In genomic region chr12:29884376-29884775, GRCm38 (mm10) we compare ENCODE assay signal across 11 mouse cellular contexts. TPM values are rescaled to one million over a fixed set of nuclear protein-coding genes. Genes with fewer than 3 reads are reported as not detected.
DNase-seq lines count a peak whose midpoint lies in the region; ATAC-seq lines count a peak whose summit lies in the region.
"Had no signal": no experiment of that assay in that cellular context is flagged by ENCODE, and none has a peak within 500 bp of the region (broad histone marks: within the 10 kb centered on the region; RNA-seq: fewer than 3 reads in every experiment).

No protein-coding gene starts in this region.

- ATAC-seq in neural tube, embryonic 13.5 days (ENCODE audit: low read depth) = no peak
- ATAC-seq: lung, postnatal 0 days had no signal

- no peak overlapping the region for H3K9ac ChIP-seq in neural tube, embryonic 13.5 days

- no peaks in the 10 kb centered on the region for H3K27me3 ChIP-seq in neural tube, embryonic 13.5 days

- WGBS in neural tube, embryonic 13.5 days = 69% methylated on average over 5 of the region's 5 CpGs

- H3K4me1 ChIP-seq in neural tube, embryonic 13.5 days (replicated peaks) = peaks cover 48% of the 10 kb centered on the region

- H3K4me3 ChIP-seq in neural tube, embryonic 13.5 days = no peak overlapping the region

- no peak overlapping the region for H3K4me2 ChIP-seq in neural tube, embryonic 13.5 days

- intact Hi-C loops in left cerebral cortex, postnatal 36 days (cut with DNase I) = no loop called here

- no peaks in the 10 kb centered on the region for H3K9me3 ChIP-seq in neural tube, embryonic 13.5 days

- no peak for DNase-seq in neural tube, embryonic 10.5 days (ENCODE audit: extremely low spot score, low spot score)
- DNase-seq in frontal cortex, postnatal 36 days (ENCODE audit: low spot score in 2 of 2) = peak; percentile 74 to 80
- DNase-seq in left cerebral cortex, postnatal 36 days (ENCODE audit: low spot score in 2 of 2) = peak; percentile 66 to 68
- DNase-seq in heart, adult 8-10 months (ENCODE audit: low spot score) = no peak
- DNase-seq in testis, postnatal 10 days (ENCODE audit: low spot score) = no peak
- no peak for DNase-seq in urinary bladder, adult 2 months (ENCODE audit: low spot score)
- DNase-seq in kidney, postnatal 36 days = no peak
- DNase-seq: heart, postnatal 14 days; thymus, adult 18-20 months had no signal

- peak overlapping the region; percentile 89 for H3K27ac ChIP-seq in neural tube, embryonic 13.5 days (replicated peaks)

- peaks cover 25% of the 10 kb centered on the region for H3K36me3 ChIP-seq in neural tube, embryonic 13.5 days

RNA-seq across cellular contexts. Expression of gene Pxdn, which starts 53.0 kb away (rescaled TPM):
- polyA plus RNA-seq in neural tube, embryonic 13.5 days (2015; fragmentation: Nextera tagmentation; extraction: Ambion mirVana) = 48.8 and 58.5 TPM in 2 replicates
- total RNA-seq in left cerebral cortex, postnatal 36 days (2021) = 10 to 100 TPM; 34.4 to 53.6 TPM
- total RNA-seq in heart, adult 8-10 months (2022) = 10 to 100 TPM; 23.8 to 32.9 (median 29.5) TPM
- polyA plus RNA-seq in urinary bladder, adult 2 months (2012; rRNA removed) = 32.2 and 43.4 TPM in 2 replicates

Comparison
In these comparisons a context has a peak if more than half of its experiments do, and no peak if none do; other contexts are left out.
1. DNase-seq: peak in frontal cortex, postnatal 36 days (2 of 2) and left cerebral cortex, postnatal 36 days (2 of 2); none in neural tube, embryonic 10.5 days (single experiment), heart, adult 8-10 months (single experiment), testis, postnatal 10 days (single experiment), urinary bladder, adult 2 months (single experiment) and kidney, postnatal 36 days (0 of 2).